8 mouse cellular contexts compared by ENCODE assay signal in genomic region chr8:11757568-11758481, GRCm38 (mm10). TPM values are rescaled to one million over a fixed set of nuclear protein-coding genes. Genes with fewer than 3 reads are reported as not detected.
A peak's percentile ranks its signal among the peaks of the same experiment; 100 is the strongest.
DNase-seq lines count a peak whose midpoint lies in the region; ATAC-seq lines count a peak whose summit lies in the region.

No protein-coding gene starts in this region.

- peak; percentile 90 for DNase-seq in R1 (ENCODE audit: low read depth, low spot score)
- DNase-seq in cerebellum, postnatal 14 days: peak; percentile 93 to 94
- peak; percentile 76 to 85 for DNase-seq in frontal cortex, postnatal 14 days (ENCODE audit: low spot score in 2 of 2)
- DNase-seq in layer of hippocampus, postnatal 25 days (ENCODE audit: extremely low spot score in 1 of 2, low spot score in 1 of 2): peak; percentile 90
- DNase-seq in lung, postnatal 14 days: peak; percentile 92
- peak; percentile 92 for DNase-seq in ovary, postnatal 36 days (ENCODE audit: low spot score)
- DNase-seq in thymus, postnatal 25 days: peak; percentile 96

- no peaks in the 10 kb centered on the region for H3K27me3 ChIP-seq in hindbrain, embryonic 13.5 days

- peak overlapping the region; percentile 90 for H3K27ac ChIP-seq in hindbrain, embryonic 13.5 days

- ATAC-seq in hindbrain, embryonic 13.5 days (ENCODE audit: low FRiP score): peak; percentile 95

- peak overlapping the region; percentile 91 for H3K9ac ChIP-seq in hindbrain, embryonic 13.5 days

- peaks cover 36% of the 10 kb centered on the region for H3K4me1 ChIP-seq in hindbrain, embryonic 13.5 days (replicated peaks)

- H3K4me3 ChIP-seq in hindbrain, embryonic 13.5 days: peak overlapping the region; percentile 86

- H3K9me3 ChIP-seq in hindbrain, embryonic 13.5 days: no peaks in the 10 kb centered on the region

- H3K36me3 ChIP-seq in hindbrain, embryonic 13.5 days: no peaks in the 10 kb centered on the region

- peak overlapping the region; percentile 76 for H3K4me2 ChIP-seq in hindbrain, embryonic 13.5 days

- WGBS in hindbrain, embryonic 13.5 days: 2% methylated on average over 58 of the region's 59 CpGs

RNA-seq across cellular contexts. Expression of gene Arhgef7, which starts 30.3 kb away (rescaled TPM):
- 62.4 and 62.5 TPM in 2 replicates for polyA plus RNA-seq in hindbrain, embryonic 13.5 days (2015; fragmentation: Nextera tagmentation; extraction: Ambion mirVana)
- 100 to 1,000 TPM; 120 to 133 TPM for total RNA-seq in layer of hippocampus, postnatal 25 days (2021)

RNA-seq across cellular contexts. Expression of gene 1700016D06Rik, which starts 57.0 kb away (rescaled TPM):
- not detected in 2 replicates for polyA plus RNA-seq in hindbrain, embryonic 13.5 days (2015; fragmentation: Nextera tagmentation; extraction: Ambion mirVana)
- total RNA-seq in layer of hippocampus, postnatal 25 days (2021): not detected

Comparison
In these comparisons a context has a peak if more than half of its experiments do, and no peak if none do; other contexts are left out.
1. Peak in every context shown above with its lines: DNase-seq, ATAC-seq, H3K4me3 ChIP-seq and H3K27ac ChIP-seq.